Mouse (Mus musculus) C2C12 (cell line): Measurements from ENCODE around the gene Spata16. TPM values are rescaled to one million over a fixed set of nuclear protein-coding genes. Genes with fewer than 3 reads are reported as not detected.
"Not testable (repeated sequence)": the region's sequence is repeated elsewhere in the genome, so short reads cannot be mapped to it uniquely, and the experiment has no call there.

ENCODE experiments used
- H3K27me3 ChIP-seq: one replicate; pipeline ENCODE4 v1.6.1; 2011; ENCODE audit not compliant: control insufficient read depth, insufficient read depth, insufficient read length
- H3K36me3 ChIP-seq: one replicate; pipeline ENCODE4 v1.6.1; 2011; ENCODE audit not compliant: control insufficient read depth, insufficient read depth
- H3K4me3 ChIP-seq: one replicate; pipeline ENCODE4 v1.5.1; 2011; ENCODE audit warnings: mild to moderate bottlenecking, control low read depth; ENCODE audit not compliant: poor library complexity, insufficient read depth, severe bottlenecking
- H3K79me2 ChIP-seq: one replicate; pipeline ENCODE4 v1.6.1; 2011; ENCODE audit not compliant: control insufficient read depth, insufficient read depth
- H3K79me3 ChIP-seq: one replicate; pipeline ENCODE4 v1.6.1; 2011; ENCODE audit warnings: low read depth, control low read depth
- H3ac ChIP-seq: one replicate; pipeline ENCODE3; 2011; ENCODE audit warnings: low read depth; ENCODE audit not compliant: control insufficient read depth, insufficient read length
- CEBPB ChIP-seq: IDR thresholded peaks from one replicate; pipeline ENCODE4 v1.6.1; 2011; ENCODE audit warnings: low read depth, mild to moderate bottlenecking, control low read depth, moderate library complexity
- CTCF ChIP-seq: IDR thresholded peaks from one replicate; pipeline ENCODE4 v1.5.1; 2011; ENCODE audit not compliant: control insufficient read depth, insufficient read depth, insufficient read length
- FOSL1 ChIP-seq: IDR thresholded peaks from one replicate; pipeline ENCODE4 v1.8.0; 2011; ENCODE audit warnings: mild to moderate bottlenecking, low read length; ENCODE audit not compliant: poor library complexity, insufficient read depth, severe bottlenecking
- MAX ChIP-seq: IDR thresholded peaks from one replicate; pipeline ENCODE4 v1.6.1; 2011; ENCODE audit warnings: mild to moderate bottlenecking, control low read depth
- MYOD1 ChIP-seq: IDR thresholded peaks from one replicate; pipeline ENCODE4 v1.6.1; 2011; ENCODE audit warnings: low read depth; ENCODE audit not compliant: control insufficient read depth, insufficient read length
- MYOG ChIP-seq: IDR thresholded peaks from one replicate; pipeline ENCODE4 v1.6.1; 2011; ENCODE audit not compliant: control insufficient read depth, insufficient read length; ENCODE audit errors: extremely low read depth
- USF1 ChIP-seq: IDR thresholded peaks from one replicate; pipeline ENCODE4 v1.6.1; 2011; ENCODE audit warnings: low read depth, mild to moderate bottlenecking, control low read depth, moderate library complexity
- polyA plus RNA-seq: library from polyadenylated mRNA; unstranded; fragments of >200 nt; fragmentation: generic; extraction: Trizol; gene quantifications from one replicate; pipeline ENCODE4 v1.2.1, GENCODE M21; 2012; ENCODE audit warnings: missing spikeins

Spata16 gene
- polyA plus RNA-seq, 1 experiment = not detected

DNA sequence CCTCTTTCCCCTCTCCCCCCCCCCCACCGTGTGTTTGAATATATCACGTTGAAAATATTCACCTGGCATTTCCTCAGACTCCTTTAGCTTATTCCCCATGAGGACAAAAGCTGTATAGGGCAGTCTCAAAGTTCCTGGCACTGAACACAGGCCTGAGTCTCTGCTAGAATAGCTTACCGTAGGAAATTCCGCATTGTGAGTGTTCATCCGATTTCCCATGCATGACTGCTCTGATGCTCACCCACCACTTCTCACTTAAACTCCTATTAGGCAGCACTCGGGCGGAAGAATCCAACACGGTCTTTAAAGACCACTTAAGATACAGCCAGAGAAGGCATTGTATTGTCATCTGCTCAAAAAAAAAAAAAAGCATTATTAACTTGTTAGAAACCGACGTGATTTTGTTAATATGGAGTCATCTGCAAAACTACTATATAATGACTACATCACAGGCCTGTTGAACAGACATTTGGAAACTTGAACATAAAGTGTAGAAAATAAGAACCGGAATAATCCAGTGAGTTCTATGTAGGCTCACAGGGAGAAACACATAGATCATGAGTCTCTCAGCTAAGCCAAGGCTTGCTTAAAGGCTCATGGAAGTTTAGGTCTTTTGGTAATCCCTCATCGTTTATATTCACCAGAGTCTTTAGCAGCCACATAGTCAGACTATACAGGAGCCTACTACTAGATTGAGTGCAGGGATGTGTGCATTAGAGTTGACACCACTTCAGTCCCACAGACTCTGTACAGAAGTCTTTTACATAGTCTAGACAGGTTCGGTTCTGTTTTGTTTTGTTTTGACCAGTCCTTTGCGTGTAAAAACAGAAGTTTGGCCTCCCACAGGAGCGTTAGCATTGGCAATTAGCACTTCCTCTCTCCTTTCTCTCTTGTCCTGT is 4.2 kb downstream of the Spata16 start:
- H3K4me3 ChIP-seq = no peak overlapping the region
- no peak for TF ChIP-seq MAX
- TF ChIP-seq CTCF = no peak
- no peak for TF ChIP-seq FOSL1
- TF ChIP-seq USF1 = no peak
- TF ChIP-seq MYOD1 = no peak
- no peak for TF ChIP-seq CEBPB
- TF ChIP-seq MYOG = no peak
- no peaks in the 10 kb centered on the region for H3K36me3 ChIP-seq
- no peaks in the 10 kb centered on the region for H3K79me2 ChIP-seq
- H3K79me3 ChIP-seq = no peaks in the 10 kb centered on the region
- H3K27me3 ChIP-seq = no peaks in the 10 kb centered on the region
- H3ac ChIP-seq = no peak overlapping the region

DNA sequence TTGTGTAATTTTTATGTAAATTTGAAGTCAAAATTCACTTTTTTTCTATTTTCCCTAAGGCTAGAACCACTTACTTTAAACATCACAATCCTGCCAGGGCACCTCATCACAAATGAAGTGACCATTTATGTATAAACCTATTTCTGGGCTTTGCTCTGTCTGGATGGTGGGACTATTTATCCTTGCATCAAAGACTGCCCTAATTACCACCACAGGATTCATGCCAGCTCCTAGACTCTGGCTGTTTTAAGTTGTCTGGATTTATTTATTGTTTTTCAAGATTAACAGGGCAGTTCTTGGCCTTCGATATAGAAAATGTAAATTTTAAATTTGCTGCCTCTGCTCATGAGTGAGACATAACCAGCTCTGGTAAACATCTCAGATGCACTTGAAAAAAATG is 6.7 kb downstream of the Spata16 start:
- Histone ChIP-seq H3K4me3 (no peak overlapping the region), H3ac (no peak overlapping the region), H3K36me3 (no peaks in the 10 kb centered on the region), H3K79me2 (no peaks in the 10 kb centered on the region), H3K27me3 (no peaks in the 10 kb centered on the region), H3K79me3 (no peaks in the 10 kb centered on the region)
- no peak for TF ChIP-seq FOSL1

- Histone ChIP-seq H3K4me3 (no peak overlapping the region), H3K79me3 (no peaks in the 10 kb centered on the region), H3K27me3 (no peaks in the 10 kb centered on the region), H3K36me3 (no peaks in the 10 kb centered on the region), H3ac (no peak overlapping the region), H3K79me2 (no peaks in the 10 kb centered on the region)
- TF ChIP-seq CEBPB (no peak), MAX (no peak), USF1 (no peak), MYOG (no peak), MYOD1 (no peak), FOSL1 (no peak), CTCF (no peak)
These were observed 9.4 kb downstream of the Spata16 start for GRCm38 (mm10) chr3:26646834-26647233.

DNA sequence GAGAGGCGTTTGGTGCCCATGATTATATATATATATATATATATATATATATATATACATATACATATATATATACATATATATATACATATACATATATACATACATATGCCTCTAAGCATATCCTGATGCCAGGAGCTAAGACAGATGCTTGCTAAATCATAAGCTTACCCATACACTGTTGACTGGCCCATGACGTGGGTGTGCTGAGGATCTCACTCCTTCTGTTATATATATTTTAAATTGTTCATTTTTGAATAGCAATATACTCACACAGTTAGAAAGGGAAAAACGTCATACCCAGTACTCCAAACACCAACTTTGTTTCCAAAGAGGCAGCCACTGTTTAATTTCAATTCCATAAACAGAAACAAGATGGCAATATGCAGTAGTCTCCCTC is 48.4 kb downstream of the Spata16 start:
- no peak overlapping the region for H3K4me3 ChIP-seq
- H3ac ChIP-seq = no peak overlapping the region
- H3K36me3 ChIP-seq = no peaks in the 10 kb centered on the region
- H3K27me3 ChIP-seq = no peaks in the 10 kb centered on the region
- H3K79me3 ChIP-seq = no peaks in the 10 kb centered on the region
- no peak for TF ChIP-seq MYOD1
- no peak for TF ChIP-seq FOSL1
- TF ChIP-seq CEBPB = no peak
- TF ChIP-seq CTCF = no peak
- no peak for TF ChIP-seq MAX
- TF ChIP-seq MYOG = no peak
- TF ChIP-seq USF1 = no peak
- H3K79me2 ChIP-seq = no peaks in the 10 kb centered on the region

GRCm38 (mm10) chr3:26709492-26709891 is 72.1 kb downstream of the Spata16 start:
- H3K27me3 ChIP-seq, H3K36me3 ChIP-seq, H3K79me3 ChIP-seq, H3K79me2 ChIP-seq, H3K4me3 ChIP-seq, H3ac ChIP-seq: not testable (repeated sequence)

DNA sequence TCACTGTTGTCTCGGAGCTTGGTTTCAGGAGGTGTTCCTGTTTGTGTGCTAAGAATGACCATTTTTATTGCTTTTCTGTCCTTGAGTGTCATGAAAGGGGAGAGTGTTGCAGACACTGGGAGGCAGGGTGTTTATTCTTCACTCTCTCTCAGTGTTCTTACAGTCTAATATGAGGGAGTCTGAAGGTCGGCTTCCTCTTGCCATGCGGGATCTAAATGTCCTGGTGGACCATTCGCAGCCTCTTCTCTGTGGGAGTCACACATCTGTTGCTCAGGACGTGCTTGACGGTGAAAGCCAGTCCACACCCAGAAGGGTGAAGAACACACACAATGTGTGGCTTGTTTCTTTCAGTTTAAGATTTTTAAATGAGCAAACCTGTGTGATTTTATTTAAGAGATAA is 90.1 kb downstream of the Spata16 start:
- Histone ChIP-seq H3K27me3 (no peaks in the 10 kb centered on the region), H3K36me3 (no peaks in the 10 kb centered on the region), H3K79me2 (no peaks in the 10 kb centered on the region), H3ac (no peak overlapping the region), H3K4me3 (no peak overlapping the region), H3K79me3 (no peaks in the 10 kb centered on the region)
- TF ChIP-seq MYOG (no peak), CTCF (no peak), FOSL1 (no peak), CEBPB (no peak), MAX (no peak), MYOD1 (no peak), USF1 (no peak)
